Mouse (Mus musculus): Measurements from ENCODE around the gene Vps13d. TPM values are rescaled to one million over a fixed set of nuclear protein-coding genes. Genes with fewer than 3 reads are reported as not detected.

Gene Vps13d
- polyA plus RNA-seq, 1 experiment from 2014 or later = 14.7 TPM

GRCm38 (mm10) chr4:145105319-145105718 is 89.5 kb downstream of the Vps13d start:
- Histone ChIP-seq H3K4me2 (ENCODE audit: low read length) (no peak overlapping the region), H3K4me1 (replicated peaks; ENCODE audit: insufficient read depth, low read length) (no peaks in the 10 kb centered on the region), H3K9ac (ENCODE audit: low read depth, low read length) (no peak overlapping the region), H3K4me3 (replicated peaks; ENCODE audit: low read depth, low read length) (no peak overlapping the region), H3K9me3 (replicated peaks; ENCODE audit: low read length) (no peaks in the 10 kb centered on the region), H3K27me3 (ENCODE audit: insufficient read depth, low read length) (no peaks in the 10 kb centered on the region), H3K27ac (0 out of 2 replicates have a peak overlapping the region, but pooled peaks have one; percentile 2), H3K36me3 (ENCODE audit: insufficient read depth, low read length) (peaks cover 39% of the 10 kb centered on the region)
- ATAC-seq (replicated peaks; ENCODE audit: low FRiP score, low read depth) (no peak), DNase-seq (ENCODE audit: low spot score) (peak; percentile 35)
- 74% methylated on average over 6 of the region's 6 CpGs for WGBS
- TF ChIP-seq CTCF (IDR thresholded peaks at IDR 0.05; ENCODE audit: low read depth) = no peak

- DNase-seq (ENCODE audit: low spot score) (peak; percentile 54), ATAC-seq (replicated peaks; ENCODE audit: low FRiP score, low read depth) (no peak)
- Histone ChIP-seq H3K9me3 (replicated peaks; ENCODE audit: low read length) (no peaks in the 10 kb centered on the region), H3K4me1 (replicated peaks; ENCODE audit: insufficient read depth, low read length) (no peaks in the 10 kb centered on the region), H3K4me3 (replicated peaks; ENCODE audit: low read depth, low read length) (no peak overlapping the region), H3K27ac (0 out of 2 replicates have a peak overlapping the region, but pooled peaks have one; percentile 2), H3K9ac (ENCODE audit: low read depth, low read length) (no peak overlapping the region), H3K4me2 (ENCODE audit: low read length) (no peak overlapping the region), H3K36me3 (ENCODE audit: insufficient read depth, low read length) (peaks cover 35% of the 10 kb centered on the region), H3K27me3 (ENCODE audit: insufficient read depth, low read length) (no peaks in the 10 kb centered on the region)
- 69% methylated on average over 2 of the region's 2 CpGs for WGBS
- no peak for TF ChIP-seq CTCF (IDR thresholded peaks at IDR 0.05; ENCODE audit: low read depth)
Measured at GRCm38 (mm10) chr4:145104917-145105316, 89.9 kb downstream of the Vps13d start.

GRCm38 (mm10) chr4:145103617-145104016 is 91.2 kb downstream of the Vps13d start:
- Histone ChIP-seq H3K4me2 (ENCODE audit: low read length) (no peak overlapping the region), H3K4me3 (replicated peaks; ENCODE audit: low read depth, low read length) (no peak overlapping the region), H3K9me3 (replicated peaks; ENCODE audit: low read length) (no peaks in the 10 kb centered on the region), H3K27me3 (ENCODE audit: insufficient read depth, low read length) (no peaks in the 10 kb centered on the region), H3K36me3 (ENCODE audit: insufficient read depth, low read length) (peaks cover 45% of the 10 kb centered on the region), H3K9ac (ENCODE audit: low read depth, low read length) (no peak overlapping the region), H3K4me1 (replicated peaks; ENCODE audit: insufficient read depth, low read length) (no peaks in the 10 kb centered on the region), H3K27ac (no peak overlapping the region)
- DNase-seq (ENCODE audit: low spot score) (no peak), ATAC-seq (replicated peaks; ENCODE audit: low FRiP score, low read depth) (no peak)
- TF ChIP-seq CTCF (IDR thresholded peaks at IDR 0.05; ENCODE audit: low read depth) = no peak

- ATAC-seq (replicated peaks; ENCODE audit: low FRiP score, low read depth) (no peak), DNase-seq (ENCODE audit: low spot score) (peak; percentile 29)
- Histone ChIP-seq H3K4me3 (replicated peaks; ENCODE audit: low read depth, low read length) (no peak overlapping the region), H3K27ac (no peak overlapping the region), H3K4me2 (ENCODE audit: low read length) (no peak overlapping the region), H3K9me3 (replicated peaks; ENCODE audit: low read length) (no peaks in the 10 kb centered on the region), H3K36me3 (ENCODE audit: insufficient read depth, low read length) (peaks cover 46% of the 10 kb centered on the region), H3K9ac (ENCODE audit: low read depth, low read length) (no peak overlapping the region), H3K4me1 (replicated peaks; ENCODE audit: insufficient read depth, low read length) (no peaks in the 10 kb centered on the region), H3K27me3 (ENCODE audit: insufficient read depth, low read length) (no peaks in the 10 kb centered on the region)
- no peak for TF ChIP-seq CTCF (IDR thresholded peaks at IDR 0.05; ENCODE audit: low read depth)
- WGBS = 79% methylated on average over 6 of the region's 6 CpGs
Measured at GRCm38 (mm10) chr4:145101823-145102718, 92.7 kb downstream of the Vps13d start.

GRCm38 (mm10) chr4:145099853-145100252 is 95.0 kb downstream of the Vps13d start:
- no peak for TF ChIP-seq CTCF (IDR thresholded peaks at IDR 0.05; ENCODE audit: low read depth)
- ATAC-seq (replicated peaks; ENCODE audit: low FRiP score, low read depth) (no peak), DNase-seq (ENCODE audit: low spot score) (no peak)
- no peaks in the 10 kb centered on the region for H3K4me1 ChIP-seq (replicated peaks; ENCODE audit: insufficient read depth, low read length)
- peaks cover 55% of the 10 kb centered on the region for H3K36me3 ChIP-seq (ENCODE audit: insufficient read depth, low read length)
- H3K27me3 ChIP-seq (ENCODE audit: insufficient read depth, low read length) = no peaks in the 10 kb centered on the region
- no peak overlapping the region for H3K9ac ChIP-seq (ENCODE audit: low read depth, low read length)
- no peak overlapping the region for H3K4me2 ChIP-seq (ENCODE audit: low read length)
- WGBS = 77% methylated on average over 5 of the region's 6 CpGs
- H3K4me3 ChIP-seq (replicated peaks; ENCODE audit: low read depth, low read length) = no peak overlapping the region
- no peak overlapping the region for H3K27ac ChIP-seq
- no peaks in the 10 kb centered on the region for H3K9me3 ChIP-seq (replicated peaks; ENCODE audit: low read length)

- no peak for ATAC-seq (replicated peaks; ENCODE audit: low FRiP score, low read depth)
- Histone ChIP-seq H3K4me2 (ENCODE audit: low read length) (no peak overlapping the region), H3K4me3 (replicated peaks; ENCODE audit: low read depth, low read length) (no peak overlapping the region), H3K9me3 (replicated peaks; ENCODE audit: low read length) (no peaks in the 10 kb centered on the region), H3K4me1 (replicated peaks; ENCODE audit: insufficient read depth, low read length) (no peaks in the 10 kb centered on the region), H3K36me3 (ENCODE audit: insufficient read depth, low read length) (peaks cover 59% of the 10 kb centered on the region), H3K9ac (ENCODE audit: low read depth, low read length) (no peak overlapping the region), H3K27ac (no peak overlapping the region), H3K27me3 (ENCODE audit: insufficient read depth, low read length) (no peaks in the 10 kb centered on the region)
- no peak for TF ChIP-seq CTCF (IDR thresholded peaks at IDR 0.05; ENCODE audit: low read depth)
- no peak for DNase-seq (ENCODE audit: low spot score)
- WGBS = 76% methylated on average over 1 of the region's 1 CpGs
Measured at GRCm38 (mm10) chr4:145099344-145099743, 95.5 kb downstream of the Vps13d start.

All from kidney, postnatal 0 days (tissue).